Mouse (Mus musculus) activated CD4-positive, CD25-positive, alpha-beta regulatory T cell, adult 4 months (primary cell): Measurements from ENCODE around the gene Dand5. TPM values are rescaled to one million over a fixed set of nuclear protein-coding genes. Genes with fewer than 3 reads are reported as not detected.

ENCODE experiments used
- ATAC-seq: one replicate; pipeline ENCODE4 v1.8.0; 2017
- polyA plus RNA-seq, 2 experiments: library from polyadenylated mRNA; unstranded; fragments of 100-300 nt; shearing (Covaris generic); gene quantifications; one replicate each; pipeline ENCODE4 v1.2.1; 2017

Gene Dand5
- polyA plus RNA-seq, 2 experiments from 2014 or later = 4.2 to 4.5 TPM

DNA sequence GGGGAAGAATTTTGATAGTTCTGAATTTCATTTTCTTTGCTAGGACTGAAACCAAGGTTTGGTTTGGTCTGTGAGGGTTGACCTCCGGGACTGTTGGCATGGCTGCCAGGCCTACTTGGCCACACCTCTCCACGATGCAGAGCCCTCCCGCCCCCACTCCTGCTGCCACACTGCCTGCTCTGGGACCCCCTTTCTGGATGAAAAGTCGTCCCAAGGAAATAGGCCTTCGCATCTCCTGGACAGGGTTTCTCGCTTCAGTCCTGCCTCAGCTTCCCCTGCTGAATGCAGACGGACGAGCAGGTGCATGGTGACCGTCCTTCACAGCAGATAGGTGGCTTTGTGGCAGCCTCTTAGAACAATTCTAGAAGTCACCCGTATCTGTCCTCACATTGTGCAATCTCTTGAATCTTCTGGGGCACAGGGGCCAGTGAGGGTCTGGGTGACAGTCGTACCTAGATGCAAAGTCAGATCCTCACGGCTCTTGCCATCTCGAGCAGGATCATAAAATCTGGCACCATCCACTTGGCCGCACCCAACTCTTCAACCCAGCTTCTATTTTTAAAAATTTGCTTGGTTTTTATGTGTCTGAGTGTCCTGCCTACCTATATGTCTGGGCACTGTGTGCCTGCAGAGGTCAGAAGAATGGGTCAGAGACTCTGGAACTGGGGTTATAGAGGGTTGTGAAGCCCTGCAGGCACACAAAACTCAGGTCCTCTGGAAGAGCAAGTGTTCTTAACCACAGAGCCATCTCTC lies 54.1 kb downstream of the Dand5 start:
- ATAC-seq = no peak

DNA sequence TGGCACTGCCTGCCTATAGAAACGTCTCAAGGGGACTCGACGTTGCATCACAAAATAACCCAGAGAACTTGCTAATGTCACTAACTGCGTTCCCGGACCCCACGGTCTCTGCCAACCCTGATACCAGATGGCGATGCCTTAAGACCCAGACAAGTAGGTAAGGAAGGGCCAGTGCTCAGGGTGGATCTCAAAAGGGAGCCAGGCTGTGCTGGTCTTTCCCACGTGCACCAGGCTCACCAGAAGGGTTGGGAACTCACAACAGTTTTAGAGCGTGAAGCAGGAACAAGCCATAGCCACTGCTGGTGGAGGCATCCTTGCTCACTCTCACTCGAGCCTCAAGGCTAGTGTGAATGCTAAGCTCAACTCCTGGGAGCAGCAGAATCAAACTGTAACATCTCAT lies 55.4 kb downstream of the Dand5 start:
- ATAC-seq = no peak

- no peak for ATAC-seq
Measured at GRCm38 (mm10) chr8:84766422-84766821, 56.2 kb downstream of the Dand5 start.

DNA sequence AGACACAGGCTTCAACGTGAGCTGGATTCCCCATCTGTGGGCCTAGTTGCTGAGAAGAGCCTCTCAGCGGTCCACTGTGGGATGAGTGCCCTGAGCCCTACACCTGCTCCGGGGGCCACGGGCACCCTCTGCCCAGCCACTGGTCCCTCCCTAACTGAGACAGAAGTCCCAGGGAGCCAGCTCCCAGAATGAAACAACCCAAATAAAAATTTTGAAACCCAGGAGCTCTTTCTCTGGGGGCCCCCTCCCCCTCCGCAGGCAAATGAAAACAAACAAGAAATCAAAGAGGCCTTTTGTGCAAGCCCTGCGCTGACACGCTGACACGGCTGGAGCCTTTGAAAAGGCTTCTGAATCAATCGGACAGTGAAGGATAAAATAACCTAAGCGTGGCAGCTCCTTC lies 57.0 kb downstream of the Dand5 start:
- ATAC-seq = no peak

Other genes with a start within 250 kb of the Dand5 start
- gene Ier2, start 160.0 kb downstream of the Dand5 start, polyA plus RNA-seq = 10 to 100 TPM; 54.7 to 56.1 TPM
- 10 to 100 TPM; 32.6 to 49.8 TPM for gene Trmt1, start 136.5 kb downstream of the Dand5 start, polyA plus RNA-seq
- gene Nacc1, start 135.0 kb downstream of the Dand5 start, polyA plus RNA-seq = 10 to 100 TPM in 1 of 2 experiments, 1 to 10 TPM in 1; 9.4 to 12.5 TPM
- 1 to 10 TPM in 1 of 2 experiments, under 1 TPM in 1; 0.85 to 1.2 TPM for gene Lyl1, start 121.4 kb downstream of the Dand5 start, polyA plus RNA-seq
- 10 to 100 TPM; 20.2 to 37.5 TPM for gene G430095P16Rik, start 99.8 kb downstream of the Dand5 start, polyA plus RNA-seq
- gene Nfix, start 22.5 kb downstream of the Dand5 start, polyA plus RNA-seq = 1 to 10 TPM; 2.0 to 2.2 TPM
- 10 to 100 TPM; 18.5 to 21.5 TPM for gene Gadd45gip1, start 8.7 kb upstream of the Dand5 start, polyA plus RNA-seq
- gene Rad23a, start 17.8 kb upstream of the Dand5 start, polyA plus RNA-seq = 100 to 1,000 TPM; 125 to 131 TPM
- gene Calr, start 24.1 kb upstream of the Dand5 start, polyA plus RNA-seq = 100 to 1,000 TPM; 269 to 303 TPM
- 10 to 100 TPM; 45.8 to 58.4 TPM for gene Farsa, start 34.2 kb upstream of the Dand5 start, polyA plus RNA-seq
- 10 to 100 TPM in 1 of 2 experiments, 1 to 10 TPM in 1; 8.2 to 15.0 TPM for gene Syce2, start 49.3 kb upstream of the Dand5 start, polyA plus RNA-seq
- 10 to 100 TPM; 11.3 to 15.1 TPM for gene Gcdh, start 71.1 kb upstream of the Dand5 start, polyA plus RNA-seq
- 1 to 10 TPM in 1 of 2 experiments, not detected in 1; 1.1 TPM for gene Klf1, start 79.1 kb upstream of the Dand5 start, polyA plus RNA-seq
- gene Dnase2a, start 85.7 kb upstream of the Dand5 start, polyA plus RNA-seq = 10 to 100 TPM; 15.1 to 18.1 TPM
- gene Mast1, start 114.5 kb upstream of the Dand5 start, polyA plus RNA-seq = 1 to 10 TPM in 1 of 2 experiments, under 1 TPM in 1; 0.64 to 1.0 TPM
- gene Rtbdn, start 124.2 kb upstream of the Dand5 start, polyA plus RNA-seq = not detected
- gene Gm49661, start 146.6 kb upstream of the Dand5 start, polyA plus RNA-seq = not detected
- gene Prdx2, start 146.8 kb upstream of the Dand5 start, polyA plus RNA-seq = 100 to 1,000 TPM; 246 to 312 TPM
- gene Rnaseh2a, start 146.9 kb upstream of the Dand5 start, polyA plus RNA-seq = 10 to 100 TPM; 68.9 to 91.0 TPM
- 10 to 100 TPM; 28.9 to 30.5 TPM for gene Junb, start 155.9 kb upstream of the Dand5 start, polyA plus RNA-seq
- gene Hook2, start 167.8 kb upstream of the Dand5 start, polyA plus RNA-seq = 1 to 10 TPM; 2.6 to 3.0 TPM
- not detected for gene Best2, start 191.7 kb upstream of the Dand5 start, polyA plus RNA-seq
- 10 to 100 TPM; 55.6 to 98.1 TPM for gene Asna1, start 202.5 kb upstream of the Dand5 start, polyA plus RNA-seq
- 10 to 100 TPM; 26.8 to 30.5 TPM for gene Trir, start 204.0 kb upstream of the Dand5 start, polyA plus RNA-seq
- gene Tnpo2, start 214.1 kb upstream of the Dand5 start, polyA plus RNA-seq = 10 to 100 TPM in 1 of 2 experiments, 1 to 10 TPM in 1; 9.2 to 19.4 TPM
- 1 to 10 TPM; 2.8 to 3.1 TPM for gene Fbxw9, start 237.2 kb upstream of the Dand5 start, polyA plus RNA-seq
- gene Gm5741, start 245.2 kb upstream of the Dand5 start, polyA plus RNA-seq = not detected
- 10 to 100 TPM; 28.3 to 29.8 TPM for gene Dhps, start 248.9 kb upstream of the Dand5 start, polyA plus RNA-seq